ENCODE assay signal across 9 mouse cellular contexts in genomic region chr3:86863327-86864008, GRCm38 (mm10). TPM values are rescaled to one million over a fixed set of nuclear protein-coding genes. Genes with fewer than 3 reads are reported as not detected.
A peak's percentile ranks its signal among the peaks of the same experiment; 100 is the strongest.
DNase-seq lines count a peak whose midpoint lies in the region; ATAC-seq and TF ChIP-seq lines count a peak whose summit lies in the region.
"Had no signal": no experiment of that assay in that cellular context is flagged by ENCODE, and none has a peak within 500 bp of the region (broad histone marks: within the 10 kb centered on the region; RNA-seq: fewer than 3 reads in every experiment).

No protein-coding gene starts in this region.

- H3K79me2 ChIP-seq in myocyte (ENCODE audit: control insufficient read depth, insufficient read depth), result no peaks in the 10 kb centered on the region

- no peak overlapping the region for H3ac ChIP-seq in myocyte (ENCODE audit: control insufficient read depth, insufficient read length)

- peak; percentile 65; the same call in 1 of the 2 replicates for ATAC-seq in lung, embryonic 15.5 days (ENCODE audit: borderline replicate concordance, extremely low read depth, low FRiP score, low TSS enrichment)
- ATAC-seq in hindbrain, embryonic 13.5 days (ENCODE audit: low FRiP score), result peak; percentile 68

- intact Hi-C loops in gastrocnemius, postnatal 36 days (cut with DNase I), result no loop called here

- no peaks in the 10 kb centered on the region for H3K27me3 ChIP-seq in lung, embryonic 15.5 days
- no peaks in the 10 kb centered on the region for H3K27me3 ChIP-seq in forebrain, embryonic 10.5 days (ENCODE audit: poor library complexity, severe bottlenecking)
- H3K27me3 ChIP-seq in hindbrain, embryonic 13.5 days, result no peaks in the 10 kb centered on the region
- no peaks in the 10 kb centered on the region for H3K27me3 ChIP-seq in myocyte (ENCODE audit: control insufficient read depth, insufficient read depth, insufficient read length)
- H3K27me3 ChIP-seq: heart, embryonic 15.5 days had no signal

- no peaks in the 10 kb centered on the region for H3K36me3 ChIP-seq in lung, embryonic 15.5 days
- no peaks in the 10 kb centered on the region for H3K36me3 ChIP-seq in forebrain, embryonic 10.5 days (replicated peaks)
- no peaks in the 10 kb centered on the region for H3K36me3 ChIP-seq in hindbrain, embryonic 13.5 days
- no peaks in the 10 kb centered on the region for H3K36me3 ChIP-seq in myocyte (ENCODE audit: control insufficient read depth, insufficient read depth)
- H3K36me3 ChIP-seq: heart, embryonic 15.5 days had no signal

- 24% methylated on average over 10 of the region's 10 CpGs for WGBS in lung, embryonic 15.5 days
- WGBS in lung, adult 2 months, result 49% methylated on average over 10 of the region's 10 CpGs
- WGBS in forebrain, embryonic 10.5 days, result 29% methylated on average over 10 of the region's 10 CpGs
- WGBS in hindbrain, embryonic 13.5 days, result 16% methylated on average over 10 of the region's 10 CpGs

- H3K4me2 ChIP-seq in lung, embryonic 15.5 days, result peak overlapping the region; percentile 16; the same call in 1 of the 2 replicates
- peak overlapping the region; percentile 42 for H3K4me2 ChIP-seq in hindbrain, embryonic 13.5 days
- H3K4me2 ChIP-seq in myocyte (ENCODE audit: low read depth), result no peak overlapping the region
- H3K4me2 ChIP-seq: heart, embryonic 15.5 days had no signal

- H3K4me3 ChIP-seq in lung, embryonic 15.5 days, result no peak overlapping the region
- H3K4me3 ChIP-seq in lung, adult 2 months (replicated peaks; ENCODE audit: extremely low read depth, low read depth, low read length), result no peak overlapping the region
- peak overlapping the region; percentile 40 for H3K4me3 ChIP-seq in forebrain, embryonic 10.5 days
- no peak overlapping the region for H3K4me3 ChIP-seq in hindbrain, embryonic 13.5 days
- H3K4me3 ChIP-seq in myocyte, result no peak overlapping the region
- H3K4me3 ChIP-seq: heart, embryonic 15.5 days; left cerebral cortex, adult 2 months had no signal

- no peaks in the 10 kb centered on the region for H3K9me3 ChIP-seq in lung, embryonic 15.5 days
- no peaks in the 10 kb centered on the region for H3K9me3 ChIP-seq in forebrain, embryonic 10.5 days
- H3K9me3 ChIP-seq in hindbrain, embryonic 13.5 days, result no peaks in the 10 kb centered on the region
- H3K9me3 ChIP-seq: heart, embryonic 15.5 days had no signal

- no peak for TF ChIP-seq CTCF in lung, adult 2 months (IDR thresholded peaks at IDR 0.05; ENCODE audit: insufficient read depth, low read length)

- H3K4me1 ChIP-seq in lung, embryonic 15.5 days, result peaks cover 12% of the 10 kb centered on the region; the same call in 1 of the 2 replicates
- no peaks in the 10 kb centered on the region for H3K4me1 ChIP-seq in lung, adult 2 months (ENCODE audit: control insufficient read depth, insufficient read depth, low read length)
- H3K4me1 ChIP-seq in forebrain, embryonic 10.5 days, result peaks cover 52% of the 10 kb centered on the region
- peaks cover 61% of the 10 kb centered on the region for H3K4me1 ChIP-seq in hindbrain, embryonic 13.5 days (replicated peaks)

- no peak for TF ChIP-seq POLR2A in lung, adult 2 months (IDR thresholded peaks at IDR 0.05; ENCODE audit: borderline replicate concordance, extremely low read depth, low read depth, low read length)
- no peak for TF ChIP-seq POLR2A in myocyte (IDR thresholded peaks at IDR 0.05; ENCODE audit: insufficient read length, low read depth)

- H3K27ac ChIP-seq in lung, embryonic 15.5 days, result no peak overlapping the region
- peak overlapping the region; percentile 84 for H3K27ac ChIP-seq in forebrain, embryonic 10.5 days
- peak overlapping the region; percentile 78 for H3K27ac ChIP-seq in hindbrain, embryonic 13.5 days
- H3K27ac ChIP-seq: heart, embryonic 15.5 days; left cerebral cortex, adult 2 months had no signal

- no peak for DNase-seq in lung, adult 2 months
- no peak for DNase-seq in forebrain, embryonic 10.5 days (ENCODE audit: extremely low spot score, low spot score)
- no peak for DNase-seq in natural killer cell, adult 2 months (ENCODE audit: low spot score in 2 of 2)
- DNase-seq in gastrocnemius, postnatal 36 days, result no peak

- no peak overlapping the region for H3K9ac ChIP-seq in lung, embryonic 15.5 days
- H3K9ac ChIP-seq in hindbrain, embryonic 13.5 days, result peak overlapping the region; percentile 39; the same call in 1 of the 2 replicates
- H3K9ac ChIP-seq: heart, embryonic 15.5 days had no signal

TF ChIP-seq in myocyte, 11 proteins besides CTCF, POLR2A, EP300 and RAD21:
- TF ChIP-seq MYOG (IDR thresholded peaks at IDR 0.05; ENCODE audit: control insufficient read depth in 1 of 3, insufficient read depth in 1 of 3, insufficient read length in 2 of 3, low read depth in 2 of 3), result peak in 2 of 3 experiments; percentile 66 to 80
- TF ChIP-seq TCF3 (IDR thresholded peaks at IDR 0.05; ENCODE audit: insufficient read length, low read depth), result peak; percentile 28
- TF ChIP-seq REST (IDR thresholded peaks at IDR 0.05; ENCODE audit: insufficient read depth, insufficient read length), result no peak
- peak in 2 of 3 experiments; percentile 58 to 67 for TF ChIP-seq MYOD1 (IDR thresholded peaks at IDR 0.05; ENCODE audit: control insufficient read depth in 1 of 3, insufficient read length in 2 of 3, low read depth in 2 of 3)
- TF ChIP-seq MAX (IDR thresholded peaks at IDR 0.05; ENCODE audit: low read depth), result no peak

RNA-seq across cellular contexts. Expression of gene Dclk2, which starts 57.2 kb away (rescaled TPM):
- 6.4 and 6.8 TPM in 2 replicates for polyA plus RNA-seq in lung, embryonic 15.5 days (2015; fragmentation: Nextera tagmentation; extraction: Ambion mirVana)
- 3.5 and 4.0 TPM in 2 replicates for polyA plus RNA-seq in lung, adult 2 months (2012; rRNA removed)
- 18.2 and 22.7 TPM in 2 replicates for polyA plus RNA-seq in forebrain, embryonic 10.5 days (2016; fragmentation: Nextera tagmentation; extraction: Ambion mirVana)
- polyA plus RNA-seq in hindbrain, embryonic 13.5 days (2015; fragmentation: Nextera tagmentation; extraction: Ambion mirVana), result 82.5 and 82.9 TPM in 2 replicates
- 1.8 TPM for polyA plus RNA-seq in myocyte (2012; fragmentation: generic; extraction: Trizol)
- total RNA-seq in gastrocnemius, postnatal 36 days (2021), result under 1 TPM; 0.49 to 0.84 TPM
